Mouse (Mus musculus) mouse embryonic stem cell (cell line): ENCODE measurements around the gene Mfrp.

Source experiments
- in situ Hi-C, 2 experiments: fragments of 300-500 bp; cut with MboI; formaldehyde crosslinking; loops; 1 replicate in 1 of 2; 3 replicates in 1 of 2; pipeline ENCODE4 v1.14.3; 2019 to 2020; ENCODE audit warnings: low sequenced_read_pairs in 2 of 2, low pct_unique_long_range_greater_than_20kb in 1 of 2, mixed read lengths in 1 of 2; ENCODE audit not compliant: unreplicated experiment in 1 of 2

Gene Mfrp

GRCm38 (mm10) chr9:44143421-44143820, 41.9 kb downstream of the Mfrp start:
- in situ Hi-C loops: no loop called here

GRCm38 (mm10) chr9:44144023-44144717, 42.6 kb downstream of the Mfrp start:
- in situ Hi-C loops: no loop called here

- in situ Hi-C loops: no loop called here
These were observed 43.2 kb downstream of the Mfrp start for GRCm38 (mm10) chr9:44144718-44145060.

GRCm38 (mm10) chr9:44147290-44147689, 45.8 kb downstream of the Mfrp start:
- in situ Hi-C loops: no loop called here
